Mouse (Mus musculus) cerebral cortex, adult 2 months (tissue): ENCODE measurements around the gene Tagap1.

ENCODE experiments used
- WGBS: fragments of 180-500 bp; shearing (Covaris S2); methylation state at CpG from one replicate; pipeline ENCODE4 v1.1.7; 2018; 5-methylcytosine and 5-hydroxymethylcytosine counted together

Gene Tagap1

DNA sequence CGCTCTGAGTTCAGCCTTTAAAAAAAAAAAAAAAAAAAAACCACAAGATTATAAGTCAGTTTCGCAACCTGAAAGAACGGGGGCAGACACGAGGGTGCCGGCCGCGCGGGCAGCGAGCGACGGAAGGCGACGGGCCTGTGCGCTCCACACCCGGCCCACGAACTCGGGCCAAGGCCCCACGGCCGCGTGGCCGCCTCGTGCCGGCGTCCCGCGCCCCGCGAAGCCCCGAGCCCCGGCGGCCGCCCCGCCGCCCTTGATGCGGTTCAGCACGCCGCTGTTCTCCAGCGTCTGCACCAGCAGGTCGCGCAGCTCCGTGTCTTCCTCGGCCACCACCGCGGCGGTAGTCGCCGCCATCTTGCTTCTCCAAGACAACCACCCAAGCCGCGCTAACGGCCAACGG, at the start of gene Tagap1:
Gene Tagap1 (minus strand): TSS at position 381 of the 400 bp plus-strand sequence.
- under 1% methylated on average over 41 of the region's 51 CpGs for WGBS

DNA sequence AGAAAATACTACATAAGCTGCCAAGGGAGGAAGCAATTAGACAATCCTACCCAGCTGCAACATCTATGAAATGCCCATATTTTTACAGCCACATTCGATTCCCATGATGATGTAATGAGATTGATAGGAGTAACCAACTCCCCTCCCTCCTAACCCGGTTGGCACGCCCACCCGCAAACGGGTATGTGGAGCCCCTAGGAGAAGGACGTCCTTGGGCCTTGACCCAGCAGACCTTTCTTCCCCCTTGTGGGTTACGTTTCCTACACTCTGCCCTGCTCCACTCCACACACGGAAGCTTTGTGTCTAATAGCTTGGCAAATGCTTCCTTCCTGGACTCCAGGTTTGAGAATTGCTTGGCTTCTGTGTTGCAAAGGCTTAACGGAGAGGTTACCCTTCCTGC, 48.9 kb upstream of the Tagap1 start:
- 54% methylated on average over 5 of the region's 9 CpGs for WGBS

DNA sequence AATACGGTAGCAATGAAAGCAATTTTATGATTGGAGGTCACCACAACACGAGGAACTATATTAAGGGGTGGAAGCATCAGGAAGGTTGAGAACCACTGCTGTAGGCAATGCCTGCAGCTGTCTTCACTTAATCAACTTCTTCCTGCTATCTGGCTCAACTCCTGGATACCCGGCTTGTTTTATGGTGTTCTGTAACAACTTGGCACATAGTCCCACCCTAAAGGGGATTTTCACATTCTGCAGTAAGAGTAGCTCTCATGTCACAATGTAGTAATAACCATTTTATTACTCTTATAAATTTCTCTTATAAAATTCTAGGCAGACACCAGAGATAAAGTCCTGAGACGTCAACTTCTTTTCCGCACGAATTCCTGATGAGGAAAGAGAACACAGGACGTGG, 48.5 kb upstream of the Tagap1 start:
- WGBS, result no CpG with 5 or more reads among the region's 7 CpGs

DNA sequence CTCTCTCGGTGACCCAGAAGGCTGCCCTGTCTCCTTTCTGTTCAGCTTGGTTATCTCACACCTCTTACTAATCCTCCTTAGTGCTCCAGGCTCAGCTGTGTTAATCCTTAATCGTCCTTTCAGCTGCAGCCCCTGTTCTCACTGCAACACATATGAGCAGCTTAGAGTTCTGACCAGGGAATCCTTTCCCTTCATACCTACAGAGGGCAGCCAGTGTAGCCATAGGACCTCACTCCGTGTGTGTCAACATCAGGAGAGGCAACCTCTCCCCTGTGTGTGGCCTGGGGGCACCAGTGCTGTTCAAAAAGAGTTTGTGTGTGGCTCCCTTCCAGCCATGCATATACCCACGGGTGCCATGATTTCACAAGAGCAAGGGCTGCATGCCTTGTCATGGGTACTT, 44.7 kb upstream of the Tagap1 start:
- 64% methylated on average over 3 of the region's 4 CpGs for WGBS

DNA sequence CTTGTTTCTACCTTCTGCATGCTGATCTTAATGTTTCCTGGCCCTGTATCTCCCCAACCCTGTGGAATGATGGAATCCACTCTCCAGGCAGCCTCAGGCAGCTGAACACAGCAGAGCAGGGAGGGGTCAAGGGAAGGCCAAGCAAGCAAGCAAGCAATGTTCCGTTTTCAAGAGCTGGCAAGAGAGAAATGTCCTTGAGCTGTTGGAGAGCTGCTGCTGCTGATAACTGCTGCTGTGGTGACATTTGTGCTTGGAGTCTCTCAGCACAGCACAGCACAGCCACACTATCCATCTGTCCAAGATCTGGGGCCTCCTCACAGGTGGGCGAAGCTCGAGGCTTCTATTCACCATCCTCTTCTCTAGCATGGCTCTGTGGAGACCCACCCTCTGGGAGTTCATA, 42.4 kb upstream of the Tagap1 start:
- WGBS, result no CpG with 5 or more reads among the region's 3 CpGs

DNA sequence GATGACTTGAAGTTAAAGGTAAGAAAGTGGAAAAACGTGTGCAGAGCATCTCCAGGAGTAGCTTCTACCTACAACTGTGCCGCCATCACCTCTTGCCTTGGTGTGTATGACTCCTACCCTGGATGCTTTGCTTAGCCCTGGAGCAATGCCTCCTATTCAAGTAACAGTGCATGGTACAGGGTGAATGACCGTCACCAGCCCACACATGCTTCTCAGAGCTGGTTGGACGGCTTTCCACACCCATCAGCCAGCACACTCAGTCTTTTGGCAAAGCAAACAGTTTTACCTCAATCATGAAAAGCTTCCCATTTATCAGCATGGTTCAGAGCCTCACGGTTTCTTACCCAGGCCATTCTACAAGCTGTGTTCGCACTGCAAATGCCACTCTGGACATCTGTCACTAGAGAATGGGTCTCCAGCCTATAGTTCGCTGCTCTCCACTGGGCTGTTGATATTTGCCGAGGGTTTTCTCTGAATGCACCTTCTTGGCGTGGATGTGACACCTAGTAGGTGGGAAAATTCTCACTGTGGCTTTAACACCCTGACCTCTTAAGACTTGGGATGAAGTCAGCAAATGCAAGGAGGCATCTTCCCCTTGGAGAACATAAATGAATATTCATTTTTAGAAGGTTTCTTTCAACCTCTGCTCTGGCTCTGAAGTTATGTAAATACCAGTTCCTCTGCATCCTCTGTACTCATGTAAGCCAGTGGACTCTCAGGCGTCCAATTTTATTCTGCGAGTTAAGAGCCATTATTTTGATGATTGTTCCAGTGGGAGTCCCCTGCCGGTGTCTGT, 41.0 kb upstream of the Tagap1 start:
- 86% methylated on average over 9 of the region's 12 CpGs for WGBS

DNA sequence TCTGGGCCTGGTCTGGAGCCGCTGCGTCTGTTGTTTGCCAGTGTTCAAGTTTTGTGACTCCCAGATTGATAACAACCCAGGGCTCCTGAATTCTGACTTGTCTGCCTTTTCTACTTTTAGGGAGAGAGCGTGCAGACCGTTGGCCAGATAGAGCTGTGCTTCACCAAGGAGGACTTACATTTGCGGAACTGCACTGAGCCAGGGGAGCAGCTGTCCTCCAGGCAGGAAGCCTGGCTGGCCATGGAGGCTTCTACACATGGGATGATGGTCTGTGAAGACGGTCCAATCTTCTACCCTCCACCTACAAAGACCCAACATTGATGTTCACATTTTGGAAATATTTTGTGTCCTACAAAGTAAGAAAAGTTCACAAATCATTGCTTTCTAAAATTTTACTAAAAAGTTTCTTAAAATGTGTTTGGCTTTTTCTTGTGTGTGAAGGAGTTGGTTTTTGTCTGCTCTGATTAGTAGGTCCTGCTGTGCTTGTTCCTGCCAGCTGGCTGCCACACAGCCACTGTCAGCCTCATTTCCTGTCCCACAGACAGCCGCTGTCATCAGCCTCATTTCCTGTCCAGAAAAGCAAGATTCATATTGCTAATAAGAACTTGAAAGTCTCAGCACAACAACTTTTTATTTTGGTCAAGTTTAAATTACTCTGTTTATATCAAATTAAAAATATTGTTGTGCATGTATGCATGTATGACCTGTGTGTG, 37.0 kb upstream of the Tagap1 start:
- 62% methylated on average over 2 of the region's 7 CpGs for WGBS

DNA sequence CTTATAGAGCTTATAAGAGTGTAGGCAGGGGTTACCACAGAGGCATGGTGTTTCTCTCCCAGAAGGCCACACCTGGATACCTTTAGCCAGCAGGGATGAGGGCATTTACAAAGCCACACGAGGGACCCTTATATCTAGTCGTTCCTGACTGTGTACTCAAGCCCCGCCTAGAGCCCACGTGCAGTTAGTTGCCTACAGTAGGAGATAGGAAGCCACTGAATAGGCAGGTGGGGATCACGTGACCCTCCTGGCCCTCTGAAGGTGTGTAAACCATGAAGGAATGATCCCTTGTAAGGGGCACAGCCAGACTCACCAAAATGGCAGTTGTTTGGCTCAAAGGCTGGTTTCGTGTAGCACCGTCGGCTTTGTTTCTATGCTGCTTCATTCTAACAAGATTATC, 35.9 kb upstream of the Tagap1 start:
- 87% methylated on average over 8 of the region's 8 CpGs for WGBS

DNA sequence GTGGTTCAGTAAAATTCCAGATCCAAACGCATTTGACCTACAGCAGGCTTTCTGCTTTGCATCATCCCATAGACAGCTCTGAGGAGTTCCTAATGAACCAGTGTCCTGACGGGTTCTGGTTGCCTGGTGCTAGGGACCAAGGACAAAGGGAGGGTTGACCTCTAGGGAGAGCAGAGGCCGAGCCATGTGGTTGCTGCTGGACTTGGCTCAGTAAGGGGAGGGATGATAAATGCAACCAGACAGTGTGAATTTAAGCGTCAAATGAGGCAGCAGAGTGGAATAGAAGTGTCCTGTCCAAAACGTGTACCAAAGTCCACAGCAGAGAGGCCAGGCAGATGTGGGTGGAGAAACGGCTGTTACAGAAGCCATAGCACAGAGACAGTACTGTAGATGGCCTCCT, 34.5 kb upstream of the Tagap1 start:
- no CpG with 5 or more reads among the region's 6 CpGs for WGBS

DNA sequence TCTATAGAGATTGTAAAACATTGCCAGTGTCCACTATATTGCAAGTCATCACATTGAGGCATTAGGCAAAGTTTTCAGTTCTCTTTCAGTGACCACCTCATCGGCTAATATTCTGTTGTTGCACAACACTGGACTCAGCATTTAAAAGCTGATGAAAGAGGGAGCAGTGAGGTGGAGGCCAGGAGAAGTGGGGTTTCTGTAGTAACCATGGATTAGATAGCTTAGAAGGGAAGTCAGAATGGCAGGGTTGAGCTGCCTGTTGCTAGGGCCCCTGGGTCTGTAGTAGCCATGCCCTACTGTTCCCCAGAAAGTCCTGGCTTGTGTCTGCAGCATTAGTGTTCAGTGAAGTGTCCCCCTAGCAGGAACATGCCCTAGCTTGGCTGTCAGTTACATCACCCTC, 25.2 kb upstream of the Tagap1 start:
- WGBS, result 86% methylated on average over 1 of the region's 1 CpGs

DNA sequence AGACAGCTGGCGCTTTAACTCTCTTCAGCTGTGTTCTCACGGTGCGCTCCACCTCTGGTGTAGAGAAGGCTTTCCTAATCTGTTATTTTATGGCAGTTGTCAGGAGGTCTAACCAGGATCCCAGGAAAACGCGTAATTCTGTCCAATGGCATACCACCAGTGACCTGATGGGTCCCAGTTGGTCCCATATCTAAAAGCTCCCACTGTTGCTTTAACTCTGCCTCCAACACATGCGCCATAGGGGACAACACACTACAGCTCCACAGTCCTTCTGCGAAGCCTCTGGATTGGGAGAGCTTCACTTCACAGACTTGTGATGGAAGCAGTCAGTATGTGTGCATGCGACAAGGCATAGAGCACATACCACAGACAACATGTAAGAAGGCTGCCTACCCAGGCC, 19.2 kb upstream of the Tagap1 start:
- WGBS, result 95% methylated on average over 5 of the region's 8 CpGs

DNA sequence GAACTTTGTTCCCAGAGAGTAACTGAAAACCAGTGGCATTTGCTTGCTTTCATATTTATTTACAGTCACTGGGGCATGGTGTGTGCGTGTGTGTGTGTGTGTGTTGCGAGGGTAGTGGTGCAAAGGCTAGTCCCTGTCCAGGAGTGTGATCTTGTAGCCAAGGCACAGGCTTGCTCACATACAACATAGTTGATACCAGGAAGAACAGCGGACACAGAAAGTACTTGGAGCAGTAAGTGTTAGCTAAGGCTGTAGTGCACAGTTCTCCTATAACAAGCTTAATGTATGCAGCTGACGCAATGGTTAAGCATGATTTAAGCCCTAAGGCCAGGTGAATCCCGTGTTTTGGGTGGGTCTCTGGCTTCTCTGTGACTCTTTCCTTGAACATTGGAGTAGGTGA, 18.4 kb upstream of the Tagap1 start:
- WGBS, result 17% methylated on average over 5 of the region's 5 CpGs

DNA sequence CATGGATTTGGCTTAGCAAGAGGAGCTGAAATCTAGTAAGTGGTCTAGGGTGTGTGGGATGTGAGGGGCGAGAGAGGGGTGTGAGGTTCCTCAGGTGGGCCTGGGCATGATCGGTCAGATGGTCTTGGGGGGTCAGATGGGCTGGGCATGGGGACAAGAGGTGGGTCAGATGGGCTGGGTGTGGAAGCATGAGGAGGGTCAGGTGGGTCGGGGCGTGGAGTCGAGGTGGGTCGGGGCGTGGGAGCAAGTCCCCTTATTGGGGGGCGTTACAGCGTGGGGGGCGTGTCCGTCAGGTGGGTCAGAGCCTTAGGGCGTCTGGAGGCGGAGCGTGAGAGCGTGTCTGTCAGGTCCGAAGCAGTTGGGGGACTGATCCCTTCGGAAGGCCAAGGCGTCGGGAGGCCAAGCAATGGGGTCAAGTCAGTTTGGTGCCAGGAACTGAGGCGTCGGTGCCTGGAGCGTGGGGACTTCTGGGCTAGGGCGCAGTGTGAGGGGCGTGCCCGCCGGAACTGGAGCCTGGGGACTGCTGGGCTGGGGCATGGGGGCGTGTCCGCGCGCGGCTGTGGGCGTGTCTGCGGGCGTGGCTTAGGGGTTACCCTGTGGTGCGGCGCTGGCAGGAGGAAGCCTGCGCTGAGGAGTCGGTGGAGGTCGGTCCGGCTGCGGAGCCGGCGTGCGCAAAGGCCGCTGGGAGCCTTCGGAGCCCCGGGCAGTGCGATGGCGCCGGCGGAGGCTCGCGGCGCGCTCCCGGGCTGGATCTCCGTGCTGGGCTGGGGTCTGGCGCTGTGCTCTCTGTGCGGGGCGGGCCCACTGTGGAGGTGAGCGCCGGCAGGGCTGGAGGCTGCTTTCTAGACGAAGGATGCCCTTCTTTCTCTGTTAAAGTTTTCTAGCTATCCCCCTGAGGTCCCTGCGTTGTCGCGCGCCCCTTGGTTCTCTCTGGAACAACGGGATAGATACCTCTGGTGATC, 17.6 kb upstream of the Tagap1 start, which contains the start of gene Gm49721:
Gene Gm49721 (plus strand): TSS at position 618 of the 962 bp plus-strand sequence.
- WGBS, result 5% methylated on average over 47 of the region's 68 CpGs

DNA sequence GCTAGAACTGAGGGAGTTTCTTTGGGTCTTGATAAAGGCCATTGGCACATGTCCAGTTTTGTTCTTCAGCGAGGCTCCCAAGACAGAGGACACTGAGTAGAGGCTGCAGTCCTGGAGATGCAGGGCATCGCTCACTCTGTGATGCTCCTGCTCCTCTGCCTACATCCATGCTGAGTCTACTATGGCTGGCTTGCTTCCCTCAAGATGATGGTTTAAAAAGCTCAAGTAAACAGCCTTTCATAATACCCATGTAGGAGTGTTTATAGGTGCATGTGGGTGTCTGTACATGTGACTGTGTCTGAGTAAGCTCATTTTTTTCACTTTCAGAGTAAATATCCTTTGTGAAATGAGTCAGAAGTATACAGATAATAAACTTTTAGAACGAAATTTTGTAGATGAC, 14.0 kb upstream of the Tagap1 start:
- WGBS, result 45% methylated on average over 3 of the region's 3 CpGs

DNA sequence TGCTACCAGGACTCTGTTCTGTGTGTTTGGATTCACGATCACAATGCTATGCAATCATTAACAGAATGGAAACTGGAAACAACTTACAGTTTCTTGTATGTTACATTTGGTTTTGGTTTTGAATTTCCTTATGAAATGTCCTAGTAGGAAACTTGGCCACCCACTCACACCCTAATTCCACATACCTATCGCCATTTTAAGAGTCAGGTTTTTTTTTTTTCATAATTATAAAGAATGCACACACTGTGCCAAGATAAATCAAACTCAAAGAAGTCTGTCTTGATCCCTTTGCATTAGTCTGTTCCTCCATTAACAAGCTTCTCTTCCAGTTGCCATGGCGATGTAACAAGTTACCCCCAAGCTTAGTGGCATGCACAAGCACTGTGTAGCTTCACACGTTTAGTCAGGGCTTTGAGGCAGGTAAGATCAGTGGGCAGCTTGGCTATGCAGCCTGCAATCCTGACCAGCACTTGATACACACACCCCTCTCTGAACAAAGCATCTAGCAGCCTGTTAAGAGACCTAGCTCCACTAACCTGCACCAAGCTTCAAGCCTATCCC, 12.0 kb upstream of the Tagap1 start:
- 61% methylated on average over 4 of the region's 4 CpGs for WGBS

DNA sequence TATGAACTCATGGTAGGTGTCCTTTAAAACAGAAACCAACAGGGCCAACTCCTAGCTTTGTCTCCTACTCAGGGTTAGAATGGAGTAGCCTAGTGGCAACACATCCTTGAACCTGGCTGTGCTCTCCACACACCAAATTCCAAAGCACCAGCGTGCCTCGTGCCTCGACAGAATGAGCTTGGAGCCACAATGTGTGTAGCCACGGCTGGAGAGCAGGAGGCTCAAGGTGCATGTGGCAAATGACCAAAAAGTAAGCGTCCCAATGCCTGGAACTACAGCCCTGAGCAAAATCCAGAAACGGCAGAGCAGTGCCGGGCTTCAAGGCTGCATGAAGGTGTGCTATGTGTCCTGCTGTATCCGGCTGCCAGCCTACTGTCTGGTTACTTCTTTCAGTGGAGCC, 10.3 kb upstream of the Tagap1 start:
- WGBS, result 91% methylated on average over 8 of the region's 8 CpGs

DNA sequence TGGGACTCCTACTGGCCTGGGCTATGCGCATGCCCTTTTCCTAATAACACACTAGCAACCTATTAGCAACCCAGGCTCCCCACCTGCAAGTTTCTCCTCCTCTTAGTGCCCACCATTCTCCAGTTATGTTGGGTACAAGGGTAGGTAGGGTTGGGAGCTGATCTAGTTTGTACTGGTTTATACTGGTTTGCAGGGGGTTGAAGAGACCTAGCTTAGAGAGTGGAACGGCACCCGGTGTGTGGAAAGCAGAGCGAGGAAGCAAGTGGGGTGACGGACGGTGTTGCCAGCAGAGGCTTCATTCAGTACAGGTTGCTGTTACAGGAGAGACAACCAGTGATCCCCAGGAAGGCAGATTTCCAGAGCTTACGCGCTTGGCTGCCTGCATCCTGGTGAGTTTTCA, 9.4 kb upstream of the Tagap1 start, which contains the start of gene Rnaset2b:
Gene Rnaset2b (plus strand): TSS at position 301 of the 400 bp plus-strand sequence.
- WGBS, result 100% methylated on average over 1 of the region's 8 CpGs

DNA sequence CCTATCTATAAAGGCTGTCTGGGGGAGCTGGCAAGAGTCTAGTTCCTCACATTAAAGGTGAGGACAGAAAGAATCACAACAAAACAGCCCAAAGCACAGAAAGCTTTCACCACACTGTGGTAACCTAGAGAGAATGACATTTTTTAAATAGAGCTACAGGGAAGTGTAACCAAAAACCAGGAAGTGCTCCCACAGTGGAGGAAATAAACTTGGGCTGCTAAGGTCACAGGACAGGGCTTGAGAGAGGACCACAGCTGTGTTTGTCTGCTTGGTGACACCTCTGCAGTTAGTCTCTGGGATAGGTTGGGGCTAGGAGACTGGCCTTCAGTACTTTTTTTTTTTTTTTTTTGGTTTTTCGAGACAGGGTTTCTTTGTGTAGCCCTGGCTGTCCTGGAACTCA, 6.7 kb upstream of the Tagap1 start:
- WGBS, result 56% methylated on average over 1 of the region's 1 CpGs

DNA sequence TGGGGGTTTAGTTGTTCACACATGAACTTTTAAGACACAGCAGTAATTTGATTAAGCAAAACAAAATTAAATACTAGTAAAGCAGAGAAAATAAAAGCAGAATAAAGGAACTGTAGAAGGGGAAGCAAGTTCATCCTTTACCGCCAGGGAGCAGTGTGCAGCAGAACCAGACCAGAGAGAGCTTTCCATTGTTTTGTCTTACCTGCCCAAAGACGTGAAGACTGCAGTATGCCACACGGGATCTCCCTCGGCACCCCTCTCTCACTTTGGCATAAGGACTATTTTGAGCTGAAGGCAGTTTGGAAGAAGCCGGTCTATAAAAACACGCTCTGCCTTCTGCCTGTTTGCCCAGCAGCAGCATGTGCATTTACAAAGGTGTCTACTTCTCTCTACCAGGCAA, 4.4 kb upstream of the Tagap1 start:
- WGBS, result 14% methylated on average over 6 of the region's 6 CpGs

DNA sequence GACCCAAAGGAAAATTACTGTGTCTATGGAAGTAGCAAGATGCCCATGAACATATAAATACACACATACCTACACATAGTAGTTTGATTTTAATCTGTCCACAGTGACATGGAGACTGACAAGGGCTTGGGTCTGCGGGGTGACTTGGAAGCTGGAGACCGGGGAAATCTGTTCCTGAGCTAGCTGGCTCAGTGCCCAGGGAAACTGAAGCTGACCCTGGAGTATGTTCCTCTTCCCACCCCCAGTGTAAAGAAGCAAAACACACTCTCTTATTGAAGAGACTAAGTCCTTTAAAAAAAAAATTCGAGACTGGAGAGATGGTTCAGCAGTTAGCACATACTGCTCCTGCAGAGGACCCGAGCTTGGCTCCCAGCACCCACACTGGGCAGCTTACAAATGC, 2.0 kb upstream of the Tagap1 start:
- 58% methylated on average over 4 of the region's 4 CpGs for WGBS

DNA sequence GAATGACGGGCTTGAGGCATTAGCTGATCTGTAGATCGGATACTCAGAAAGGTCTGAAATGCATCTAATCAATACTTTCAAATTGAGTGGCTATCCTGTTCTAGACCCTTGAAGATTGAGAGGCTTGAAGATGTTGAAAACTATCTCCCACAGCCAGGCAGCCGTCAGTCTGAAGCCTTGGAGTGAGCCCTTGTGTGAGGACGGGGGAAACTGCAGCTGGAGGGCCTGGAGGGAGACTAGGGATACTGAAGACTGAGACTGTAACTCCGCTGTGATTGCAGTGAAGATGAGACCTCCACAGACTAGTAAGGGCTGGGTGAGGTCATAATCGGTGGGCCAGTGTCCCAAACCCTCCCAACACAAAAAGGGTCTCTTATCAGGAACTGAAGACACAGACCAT, 1.4 kb upstream of the Tagap1 start:
- WGBS, result 80% methylated on average over 4 of the region's 6 CpGs
